Mouse (Mus musculus): Measurements from ENCODE around the gene Nat8.

DNA sequence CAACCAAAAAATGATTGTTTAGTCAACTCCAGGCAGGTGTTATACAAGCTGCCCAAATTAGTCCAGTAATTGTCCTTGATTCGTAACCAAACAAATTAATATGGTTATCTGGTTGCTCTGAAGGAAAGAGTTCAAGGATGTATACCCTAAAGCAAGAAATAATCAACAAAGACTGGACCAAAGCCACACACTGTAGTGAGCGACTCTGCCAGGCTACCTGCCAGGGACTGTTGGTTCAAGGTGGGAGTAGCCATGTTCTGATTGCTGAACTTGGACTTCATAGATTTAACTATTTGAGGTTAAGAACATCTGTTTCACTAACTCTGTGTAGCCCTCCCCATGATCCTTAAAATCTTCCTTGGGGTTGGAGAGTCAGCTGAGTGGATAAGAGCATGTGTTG lies 31.3 kb upstream of the Nat8 start:
- TF ChIP-seq CTCF (conservative IDR thresholded peaks at IDR 0.05; ENCODE audit: insufficient read depth, insufficient read length, low read depth, low read length), result no peak
- TF ChIP-seq POLR2A (IDR thresholded peaks at IDR 0.05; ENCODE audit: low read depth, low read length), result no peak
